Mouse (Mus musculus) liver, embryonic 11.5 days (tissue): ENCODE data around the gene Cd320. TPM values are rescaled to one million over a fixed set of nuclear protein-coding genes. Genes with fewer than 3 reads are reported as not detected.

Source experiments
- ATAC-seq: fragments of 200-750 bp; cut with Nextera tagmentation; replicated peaks from 2 replicates; pipeline ENCODE4 v1.8.0; 2017; ENCODE audit warnings: moderate number of reproducible peaks, mild to moderate bottlenecking, moderate TSS enrichment, moderate library complexity; ENCODE audit not compliant: low FRiP score
- DNase-seq: peaks from one replicate; pipeline ENCODE4 v3.0.0-alpha.2; 2017; ENCODE audit warnings: low spot score
- H3K27ac ChIP-seq: fragments of 300-500 bp; sonication (generic); 2 replicates; pipeline ENCODE4 v1.5.1; 2014; ENCODE audit warnings: mild to moderate bottlenecking, low read depth, low read length, control low read depth
- H3K27me3 ChIP-seq: fragments of 300-500 bp; sonication (generic); replicated peaks from 2 replicates; pipeline ENCODE4 v1.6.1; 2014; ENCODE audit warnings: low read length, mixed read lengths; ENCODE audit not compliant: control insufficient read depth, insufficient read depth
- H3K36me3 ChIP-seq: fragments of 300-500 bp; sonication (generic); 2 replicates; pipeline ENCODE4 v1.6.1; 2014; ENCODE audit warnings: mild to moderate bottlenecking, low read length, moderate library complexity, mixed read lengths; ENCODE audit not compliant: control insufficient read depth, insufficient read depth
- H3K4me1 ChIP-seq: fragments of 300-500 bp; sonication (generic); replicated peaks from 2 replicates; pipeline ENCODE4 v1.6.1; 2014; ENCODE audit warnings: low read length, mixed read lengths; ENCODE audit not compliant: control insufficient read depth, insufficient read depth
- H3K4me2 ChIP-seq: fragments of 300-500 bp; sonication (generic); 2 replicates; pipeline ENCODE4 v1.6.1; 2014; ENCODE audit warnings: mild to moderate bottlenecking, control low read depth, moderate library complexity
- H3K4me3 ChIP-seq: fragments of 300-500 bp; sonication (generic); 2 replicates; pipeline ENCODE4 v1.5.1; 2014; ENCODE audit warnings: low read depth, low read length, control low read depth
- H3K9ac ChIP-seq: fragments of 300-500 bp; sonication (generic); 2 replicates; pipeline ENCODE4 v1.6.1; 2014; ENCODE audit warnings: low read depth, low read length, control low read depth
- H3K9me3 ChIP-seq: fragments of 300-500 bp; sonication (generic); 2 replicates; pipeline ENCODE4 v1.6.1; 2016; ENCODE audit warnings: low read length, inconsistent platforms, mixed read lengths; ENCODE audit not compliant: control insufficient read depth
- WGBS: fragments of 180-500 bp; shearing (Covaris S2); extraction: QIAGEN DNeasy Blood & Tissue Kit; methylation state at CpG from one replicate; pipeline ENCODE4 v1.1.7; 2014; 5-methylcytosine and 5-hydroxymethylcytosine counted together
- polyA plus RNA-seq: library from polyadenylated mRNA; unstranded; fragments of >200 nt; fragmentation: Nextera tagmentation; extraction: Ambion mirVana; gene quantifications from 2 replicates; pipeline ENCODE4 v1.2.1, GENCODE M21; 2014

Cd320 gene
- polyA plus RNA-seq, 1 experiment from 2014 or later: 44.1 TPM

DNA sequence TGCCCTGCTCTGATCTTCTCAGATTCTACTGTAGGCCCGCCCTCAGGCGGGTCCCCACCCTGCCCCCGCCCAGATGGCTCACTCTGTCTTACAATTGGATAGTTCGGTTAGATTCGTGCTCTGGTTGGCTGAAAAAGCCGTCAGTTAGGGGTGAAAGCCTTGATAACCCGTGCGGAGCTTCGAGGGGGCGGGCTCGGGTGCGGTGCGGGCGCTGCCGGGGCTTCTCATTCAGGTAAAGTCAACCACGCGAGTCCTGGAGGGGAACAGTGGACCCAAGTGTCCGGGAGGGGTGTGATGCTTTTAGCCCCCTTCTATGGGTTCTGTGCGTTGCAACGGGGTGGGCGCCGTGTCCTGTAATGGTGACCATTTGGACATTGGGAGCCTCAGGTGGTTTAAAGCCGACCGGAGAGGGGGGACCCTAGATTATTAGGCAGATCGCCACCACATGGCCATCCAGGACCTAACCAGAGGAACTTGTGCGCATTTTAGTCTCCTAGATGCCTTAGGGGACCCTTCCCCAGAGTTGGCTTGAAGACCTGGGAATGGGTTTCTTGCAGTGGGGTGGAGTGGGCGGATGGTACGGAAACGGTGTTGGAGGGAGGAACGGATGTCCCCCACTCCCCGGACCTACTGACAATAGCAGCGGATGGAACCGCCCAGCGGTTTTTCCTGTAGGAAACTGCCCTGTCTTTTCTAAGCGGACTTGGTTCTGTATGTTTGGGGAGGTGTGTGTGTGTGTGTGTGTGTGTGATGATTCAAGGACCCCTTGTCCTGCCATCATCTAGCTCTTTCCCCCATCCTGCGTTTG lies 32.4 kb upstream of the Cd320 start, which contains the start of gene Kank3:
Gene Kank3, plus strand, starts transcription at position 186 of the 808 bp plus-strand sequence.
- no peaks in the 10 kb centered on the region for H3K27me3 ChIP-seq
- DNase-seq (peak; percentile 92), ATAC-seq (peak; percentile 96)
- H3K4me3 ChIP-seq: peak within 1 kb of the TSS; percentile 69
- no peaks in the 10 kb centered on the region for H3K9me3 ChIP-seq
- H3K4me2 ChIP-seq: peak within 1 kb of the TSS; percentile 99
- H3K27ac ChIP-seq: no peak within 1 kb of the TSS
- H3K36me3 ChIP-seq: no peaks in the 10 kb centered on the region
- peak within 1 kb of the TSS; percentile 60 for H3K9ac ChIP-seq
- H3K4me1 ChIP-seq: peaks cover 10% of the 10 kb centered on the region; the same call in 1 of the 2 replicates
- WGBS: under 1% methylated on average over 36 of the region's 36 CpGs

DNA sequence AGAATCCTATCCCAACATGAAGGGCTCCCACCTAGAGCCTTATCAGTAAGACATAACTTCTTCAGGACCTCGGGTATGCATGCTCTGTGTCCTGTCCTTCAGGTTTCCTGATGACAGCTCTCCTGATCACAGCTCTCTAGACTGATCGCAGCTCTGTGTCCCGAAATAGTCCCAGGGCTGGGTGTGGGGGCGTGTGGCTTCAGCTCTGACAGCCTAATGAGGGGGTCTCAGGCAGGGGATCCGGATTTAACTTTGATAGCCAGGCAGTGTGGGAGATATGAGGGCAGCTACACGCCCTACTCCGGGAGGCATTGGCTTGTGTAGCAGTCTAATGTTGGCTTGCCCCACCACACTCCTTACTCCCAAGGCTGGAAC lies 31.8 kb upstream of the Cd320 start:
- Histone ChIP-seq H3K27ac (no peak overlapping the region), H3K4me2 (peak overlapping the region; percentile 99), H3K9me3 (no peaks in the 10 kb centered on the region), H3K9ac (peak overlapping the region; percentile 38; the same call in 1 of the 2 replicates), H3K4me3 (peak overlapping the region; percentile 69), H3K27me3 (no peaks in the 10 kb centered on the region), H3K36me3 (no peaks in the 10 kb centered on the region), H3K4me1 (peaks cover 10% of the 10 kb centered on the region; the same call in 1 of the 2 replicates)
- ATAC-seq (peak; percentile 2; the same call in 1 of the 2 replicates), DNase-seq (no peak)
- WGBS: 8% methylated on average over 7 of the region's 7 CpGs

DNA sequence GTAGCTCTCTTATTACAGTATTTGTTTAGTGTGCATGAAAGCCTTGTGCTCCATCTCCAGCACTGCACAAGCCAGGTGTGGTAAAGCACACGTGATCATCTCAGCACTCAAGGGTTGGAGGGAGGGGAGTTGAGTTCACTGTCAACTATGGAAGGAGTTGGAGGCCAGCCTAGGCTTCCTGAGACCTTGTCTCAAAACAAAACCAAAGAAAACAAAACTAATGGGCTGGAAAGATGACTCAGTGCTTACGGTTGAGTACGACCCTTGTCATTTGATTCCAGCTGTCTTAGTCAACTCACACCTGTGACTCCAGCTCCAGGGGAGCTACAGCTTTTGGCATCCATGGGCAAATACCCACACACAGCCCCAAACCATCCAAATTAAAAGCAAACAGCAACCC lies 30.4 kb upstream of the Cd320 start:
- Histone ChIP-seq H3K9ac (no peak overlapping the region), H3K4me2 (no peak overlapping the region), H3K4me1 (peaks cover 14% of the 10 kb centered on the region; the same call in 1 of the 2 replicates), H3K36me3 (no peaks in the 10 kb centered on the region), H3K4me3 (no peak overlapping the region), H3K27ac (no peak overlapping the region), H3K27me3 (no peaks in the 10 kb centered on the region), H3K9me3 (no peaks in the 10 kb centered on the region)
- ATAC-seq (no peak), DNase-seq (no peak)
- 47% methylated on average over 3 of the region's 3 CpGs for WGBS

- Histone ChIP-seq H3K9me3 (no peaks in the 10 kb centered on the region), H3K9ac (no peak overlapping the region), H3K4me2 (no peak overlapping the region), H3K4me1 (peaks cover 17% of the 10 kb centered on the region), H3K27me3 (no peaks in the 10 kb centered on the region), H3K4me3 (no peak overlapping the region), H3K36me3 (no peaks in the 10 kb centered on the region), H3K27ac (no peak overlapping the region)
- ATAC-seq (no peak), DNase-seq (no peak)
- WGBS: 60% methylated on average over 4 of the region's 4 CpGs
Observed at GRCm38 (mm10) chr17:33812990-33813389, 29.9 kb upstream of the Cd320 start.

- no peak for DNase-seq
- peaks cover 25% of the 10 kb centered on the region for H3K4me1 ChIP-seq
Observed at GRCm38 (mm10) chr17:33815399-33815798, 27.5 kb upstream of the Cd320 start.

DNA sequence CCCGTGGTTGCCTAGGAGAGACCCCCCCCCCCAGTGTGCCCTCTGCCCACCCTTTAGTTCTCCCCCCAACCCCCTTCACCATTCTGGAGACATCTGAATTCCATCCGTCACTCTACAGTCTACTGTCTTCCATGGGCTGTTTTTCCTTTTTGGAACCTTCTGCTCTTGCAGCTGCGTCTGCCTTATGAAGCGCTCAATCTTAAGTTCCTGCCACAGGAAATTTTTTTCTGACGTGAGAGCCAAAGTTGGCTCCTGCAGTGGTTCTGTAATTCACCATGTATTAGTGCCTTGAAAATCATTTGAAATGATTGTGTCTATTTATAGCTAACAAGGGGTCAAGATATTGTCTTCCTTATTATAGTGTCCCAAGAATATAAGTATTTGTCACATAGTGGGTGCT lies 26.3 kb upstream of the Cd320 start:
- H3K9me3 ChIP-seq: no peaks in the 10 kb centered on the region
- DNase-seq (no peak), ATAC-seq (no peak)
- 78% methylated on average over 5 of the region's 5 CpGs for WGBS
- H3K4me3 ChIP-seq: peak overlapping the region; percentile 66
- peak overlapping the region; percentile 92; the same call in 1 of the 2 replicates for H3K9ac ChIP-seq
- peaks cover 20% of the 10 kb centered on the region for H3K36me3 ChIP-seq
- peaks cover 19% of the 10 kb centered on the region for H3K4me1 ChIP-seq
- H3K4me2 ChIP-seq: peak overlapping the region; percentile 97
- H3K27ac ChIP-seq: no peak overlapping the region
- H3K27me3 ChIP-seq: no peaks in the 10 kb centered on the region

More at GRCm38 (mm10) chr17:33815399-33815798, 27.5 kb upstream of the Cd320 start:
- H3K27ac ChIP-seq: no peak overlapping the region
- H3K27me3 ChIP-seq: no peaks in the 10 kb centered on the region
- no peak for ATAC-seq
- WGBS: 80% methylated on average over 6 of the region's 6 CpGs
- H3K36me3 ChIP-seq: peaks cover 10% of the 10 kb centered on the region; the same call in 1 of the 2 replicates
- no peak overlapping the region for H3K4me3 ChIP-seq
- H3K9ac ChIP-seq: no peak overlapping the region
- H3K9me3 ChIP-seq: no peaks in the 10 kb centered on the region
- H3K4me2 ChIP-seq: no peak overlapping the region

- peaks cover 28% of the 10 kb centered on the region for H3K36me3 ChIP-seq
- under 1% methylated on average over 89 of the region's 89 CpGs for WGBS
Observed at GRCm38 (mm10) chr17:33817184-33817968, 25.5 kb upstream of the Cd320 start.

DNA sequence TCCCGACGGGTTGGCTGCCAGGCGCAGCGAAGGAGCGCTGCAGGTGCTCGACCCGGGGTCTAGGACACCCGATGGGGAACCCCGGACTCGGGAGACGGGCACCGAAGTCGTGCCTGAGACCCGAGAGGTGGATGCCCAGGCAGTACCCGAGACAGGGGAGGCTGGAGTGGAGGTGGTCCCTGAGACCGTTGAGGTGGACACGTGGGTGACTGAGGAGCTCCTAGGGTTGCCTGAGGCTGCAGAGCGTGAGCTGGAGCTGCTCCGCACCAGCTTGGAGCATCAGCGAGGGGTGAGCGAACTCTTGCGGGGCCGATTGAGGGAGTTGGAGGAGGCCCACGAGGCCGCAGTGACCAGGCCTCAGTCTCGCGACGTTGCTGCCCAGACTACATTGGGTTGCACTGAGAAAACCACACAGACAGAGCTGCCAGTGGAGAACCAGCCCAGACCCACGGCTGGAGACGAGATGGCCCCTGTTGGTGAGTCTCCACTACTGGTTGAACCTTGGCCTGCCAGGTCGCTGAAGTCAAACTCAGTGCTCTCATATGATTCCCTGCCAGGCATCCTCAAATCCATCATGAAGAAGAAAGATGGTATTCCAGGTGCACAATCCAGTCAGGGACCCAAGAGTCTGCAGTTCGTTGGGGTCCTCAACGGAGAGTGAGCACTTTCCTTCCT lies 24.8 kb upstream of the Cd320 start:
- DNase-seq: no peak
- Histone ChIP-seq H3K27ac (peak overlapping the region; percentile 76), H3K27me3 (no peaks in the 10 kb centered on the region), H3K4me1 (peaks cover 28% of the 10 kb centered on the region), H3K36me3 (peaks cover 35% of the 10 kb centered on the region), H3K4me3 (peak overlapping the region; percentile 66), H3K4me2 (peak overlapping the region; percentile 97), H3K9ac (peak overlapping the region; percentile 92), H3K9me3 (no peaks in the 10 kb centered on the region)
- 24% methylated on average over 33 of the region's 33 CpGs for WGBS
- ATAC-seq: peak; percentile 36; the same call in 1 of the 2 replicates

More at GRCm38 (mm10) chr17:33817184-33817968, 25.5 kb upstream of the Cd320 start:
- Histone ChIP-seq H3K27me3 (no peaks in the 10 kb centered on the region), H3K4me1 (peaks cover 24% of the 10 kb centered on the region), H3K9me3 (no peaks in the 10 kb centered on the region), H3K4me2 (peak overlapping the region; percentile 97), H3K4me3 (peak overlapping the region; percentile 66), H3K27ac (peak overlapping the region; percentile 82), H3K9ac (peak overlapping the region; percentile 92)
- ATAC-seq (peak; percentile 97), DNase-seq (peak; percentile 93)
